Mouse (Mus musculus) forebrain, postnatal 0 days (tissue): ENCODE results near the gene Dnm3. TPM values are rescaled to one million over a fixed set of nuclear protein-coding genes. Genes with fewer than 3 reads are reported as not detected.
A peak's percentile ranks its signal among the peaks of the same experiment; 100 is the strongest.

Source experiments
- ATAC-seq: fragments of 200-750 bp; cut with Nextera tagmentation; 2 replicates; pipeline ENCODE4 v1.8.0; 2017; ENCODE audit warnings: mild to moderate bottlenecking, moderate library complexity
- DNase-seq: peaks from one replicate; pipeline ENCODE4 v3.0.0-alpha.2; 2015
- H3K27ac ChIP-seq: fragments of 300-500 bp; sonication (generic); 2 replicates; pipeline ENCODE4 v1.5.1; 2014; ENCODE audit warnings: low read depth, mild to moderate bottlenecking, antibody characterized with exemption, low read length, moderate library complexity, mixed read lengths
- H3K27me3 ChIP-seq: fragments of 300-500 bp; sonication (generic); 2 replicates; pipeline ENCODE4 v1.6.1; 2014; ENCODE audit warnings: mild to moderate bottlenecking, low read length, mixed read lengths; ENCODE audit not compliant: insufficient read depth
- H3K36me3 ChIP-seq: fragments of 300-500 bp; sonication (generic); 2 replicates; pipeline ENCODE4 v1.6.1; 2014; ENCODE audit warnings: mild to moderate bottlenecking, moderate library complexity; ENCODE audit not compliant: insufficient read depth
- H3K4me1 ChIP-seq: fragments of 300-500 bp; sonication (generic); 2 replicates; pipeline ENCODE4 v1.6.1; 2014; ENCODE audit warnings: antibody characterized with exemption; ENCODE audit not compliant: insufficient read depth
- H3K4me2 ChIP-seq: fragments of 300-500 bp; sonication (generic); 2 replicates; pipeline ENCODE4 v1.6.1; 2014; ENCODE audit warnings: low read depth, mild to moderate bottlenecking, moderate library complexity
- H3K4me3 ChIP-seq: fragments of 300-500 bp; sonication (generic); 2 replicates; pipeline ENCODE4 v1.5.1; 2014; ENCODE audit warnings: low read depth, low read length, mixed read lengths
- H3K9ac ChIP-seq: fragments of 300-500 bp; sonication (generic); 2 replicates; pipeline ENCODE4 v1.6.1; 2014; ENCODE audit warnings: mild to moderate bottlenecking
- H3K9me3 ChIP-seq: fragments of 300-500 bp; sonication (generic); 2 replicates; pipeline ENCODE4 v1.6.1; 2016; ENCODE audit warnings: low read length
- CTCF ChIP-seq: sonication (generic); IDR thresholded peaks from 2 replicates; pipeline ENCODE4 v1.5.1; 2016; ENCODE audit warnings: antibody characterized with exemption, control low read depth, low read depth
- WGBS: fragments of 180-500 bp; shearing (Covaris S2); extraction: QIAGEN DNeasy Blood & Tissue Kit; methylation state at CpG from one replicate; pipeline ENCODE4 v1.1.7; 2014; 5-methylcytosine and 5-hydroxymethylcytosine counted together
- polyA plus RNA-seq: library from polyadenylated mRNA; unstranded; fragments of >200 nt; fragmentation: Nextera tagmentation; extraction: Ambion mirVana; gene quantifications from 2 replicates; pipeline ENCODE4 v1.2.1, GENCODE M21; 2015
- total RNA-seq: library from RNA; depleted of rRNA; stranded (reverse); fragments of >200 nt; gene quantifications from 2 replicates; pipeline ENCODE4 v1.2.3, GENCODE M21; 2014

The Dnm3 gene
- total and polyA plus RNA-seq, 2 experiments from 2014 or later: 45.3 to 74.4 TPM

DNA sequence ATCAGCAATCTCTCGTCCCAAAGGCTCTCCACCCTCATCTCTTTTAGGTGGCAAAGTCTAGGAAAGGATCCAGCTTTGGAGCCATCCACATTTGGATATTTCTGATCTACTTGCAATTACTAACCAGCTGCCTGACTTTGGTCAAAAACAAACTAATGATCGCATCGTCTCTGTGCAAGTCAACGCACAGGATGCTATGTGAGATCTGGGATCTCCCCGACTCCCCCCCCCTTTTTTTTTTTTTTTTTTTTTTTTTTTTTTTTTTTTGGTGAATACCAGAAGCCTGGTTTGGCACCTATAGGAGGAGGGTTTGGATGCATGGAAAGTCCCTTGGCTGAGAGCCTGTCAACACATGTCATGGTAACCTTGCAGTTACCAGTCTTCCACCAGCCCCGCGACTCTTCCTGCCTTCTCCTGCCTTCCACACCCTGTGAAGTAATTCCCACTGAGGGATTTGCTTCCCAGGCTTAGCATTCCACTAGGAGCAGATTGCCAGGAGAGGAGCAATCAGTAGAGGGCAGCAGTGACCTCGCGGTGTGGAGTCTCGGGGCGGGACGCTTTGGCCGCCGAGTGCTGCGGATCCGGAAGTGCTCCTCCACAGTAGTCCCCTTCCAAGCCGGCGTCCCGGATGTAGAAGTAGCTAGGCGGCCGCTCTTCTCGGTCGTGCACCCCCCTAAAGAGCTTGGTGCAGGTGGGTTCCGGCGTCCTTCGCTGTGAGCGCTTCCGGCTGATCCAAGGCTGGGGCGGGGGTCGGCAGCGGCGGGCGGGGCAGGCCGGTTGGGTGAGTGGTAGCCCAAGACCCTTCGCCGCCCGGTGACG, 509.0 kb downstream of the Dnm3 start, which contains the start of gene Pigc:
Pigc (plus strand) TSS at position 598 of the 819 bp plus-strand sequence.
- peak within 1 kb of the TSS; percentile 58 for H3K4me3 ChIP-seq
- H3K4me2 ChIP-seq: peak within 1 kb of the TSS; percentile 64
- TF ChIP-seq CTCF: peak; percentile 84
- H3K27me3 ChIP-seq: no peaks in the 10 kb centered on the region
- WGBS: 5% methylated on average over 38 of the region's 38 CpGs
- peak; percentile 100 for ATAC-seq
- H3K9ac ChIP-seq: peak within 1 kb of the TSS; percentile 75
- 0 out of 2 replicates have a peak, but pooled peaks cover 3% of the 10 kb centered on the region for H3K36me3 ChIP-seq
- peak within 1 kb of the TSS; percentile 78 for H3K27ac ChIP-seq
- H3K9me3 ChIP-seq: no peaks in the 10 kb centered on the region
- peak; percentile 96 for DNase-seq
- H3K4me1 ChIP-seq: 0 out of 2 replicates have a peak, but pooled peaks cover 10% of the 10 kb centered on the region

- WGBS: 93% methylated on average over 2 of the region's 2 CpGs
- Histone ChIP-seq H3K27me3 (no peaks in the 10 kb centered on the region), H3K36me3 (0 out of 2 replicates have a peak, but pooled peaks cover 3% of the 10 kb centered on the region), H3K9ac (no peak overlapping the region), H3K4me1 (0 out of 2 replicates have a peak, but pooled peaks cover 10% of the 10 kb centered on the region), H3K27ac (no peak overlapping the region), H3K4me3 (no peak overlapping the region), H3K4me2 (no peak overlapping the region), H3K9me3 (no peaks in the 10 kb centered on the region)
- no peak for TF ChIP-seq CTCF
- DNase-seq (no peak), ATAC-seq (no peak)
Observed at GRCm38 (mm10) chr1:161967936-161968335, 509.9 kb downstream of the Dnm3 start.

GRCm38 (mm10) chr1:161962465-161963377, 515.1 kb downstream of the Dnm3 start:
- DNase-seq (peak; percentile 31), ATAC-seq (peak; percentile 67; the same call in 1 of the 2 replicates)
- no peak overlapping the region for H3K4me2 ChIP-seq
- H3K4me3 ChIP-seq: no peak overlapping the region
- H3K9ac ChIP-seq: no peak overlapping the region
- peak; percentile 68 for TF ChIP-seq CTCF
- no peak overlapping the region for H3K27ac ChIP-seq
- H3K36me3 ChIP-seq: no peaks in the 10 kb centered on the region
- no peaks in the 10 kb centered on the region for H3K27me3 ChIP-seq
- 48% methylated on average over 3 of the region's 3 CpGs for WGBS
- H3K9me3 ChIP-seq: no peaks in the 10 kb centered on the region
- no peaks in the 10 kb centered on the region for H3K4me1 ChIP-seq

GRCm38 (mm10) chr1:161957964-161958950, 519.6 kb downstream of the Dnm3 start:
- ATAC-seq: no peak

DNA sequence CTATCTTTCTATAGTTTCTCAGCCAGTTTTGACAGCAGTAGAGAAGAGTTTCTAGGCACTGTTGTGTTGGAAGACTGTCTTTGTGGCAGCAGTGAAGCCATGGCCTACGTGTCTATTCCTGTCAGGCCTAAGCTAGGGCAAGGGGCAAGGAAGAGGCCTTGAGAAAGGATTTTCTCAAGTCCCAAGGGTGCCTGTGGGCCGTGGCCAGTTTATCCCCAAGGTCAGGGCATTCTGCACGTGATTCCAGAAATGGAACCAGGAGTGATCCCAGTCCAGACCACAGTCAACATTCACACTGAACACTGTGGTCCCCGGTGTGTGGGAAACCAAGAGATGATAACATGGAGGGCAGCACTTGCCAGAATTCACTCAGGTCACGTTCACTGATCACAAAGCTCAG, 522.0 kb downstream of the Dnm3 start:
- H3K9ac ChIP-seq: no peak overlapping the region
- no peaks in the 10 kb centered on the region for H3K4me1 ChIP-seq
- H3K4me3 ChIP-seq: no peak overlapping the region
- H3K27ac ChIP-seq: no peak overlapping the region
- H3K9me3 ChIP-seq: no peaks in the 10 kb centered on the region
- H3K27me3 ChIP-seq: no peaks in the 10 kb centered on the region
- no peak overlapping the region for H3K4me2 ChIP-seq
- ATAC-seq (no peak), DNase-seq (no peak)
- 78% methylated on average over 5 of the region's 5 CpGs for WGBS
- no peak for TF ChIP-seq CTCF
- no peaks in the 10 kb centered on the region for H3K36me3 ChIP-seq

More at GRCm38 (mm10) chr1:161957964-161958950, 519.6 kb downstream of the Dnm3 start:
- Histone ChIP-seq H3K4me2 (no peak overlapping the region), H3K9me3 (no peaks in the 10 kb centered on the region), H3K27ac (no peak overlapping the region), H3K27me3 (no peaks in the 10 kb centered on the region), H3K4me1 (no peaks in the 10 kb centered on the region), H3K9ac (no peak overlapping the region), H3K4me3 (no peak overlapping the region), H3K36me3 (no peaks in the 10 kb centered on the region)
- TF ChIP-seq CTCF: no peak
- no peak for DNase-seq
- 84% methylated on average over 19 of the region's 19 CpGs for WGBS

GRCm38 (mm10) chr1:161952599-161952998, 525.2 kb downstream of the Dnm3 start:
- no peak for DNase-seq
- H3K9me3 ChIP-seq: no peaks in the 10 kb centered on the region
- H3K36me3 ChIP-seq: no peaks in the 10 kb centered on the region
- no peak overlapping the region for H3K4me2 ChIP-seq
- H3K4me3 ChIP-seq: no peak overlapping the region
- 63% methylated on average over 1 of the region's 1 CpGs for WGBS
- no peak overlapping the region for H3K9ac ChIP-seq
- no peak overlapping the region for H3K27ac ChIP-seq
- no peaks in the 10 kb centered on the region for H3K4me1 ChIP-seq
- no peaks in the 10 kb centered on the region for H3K27me3 ChIP-seq
- no peak for ATAC-seq
- no peak for TF ChIP-seq CTCF
